ENCODE assay signal across 16 mouse cellular contexts in the genomic region with DNA sequence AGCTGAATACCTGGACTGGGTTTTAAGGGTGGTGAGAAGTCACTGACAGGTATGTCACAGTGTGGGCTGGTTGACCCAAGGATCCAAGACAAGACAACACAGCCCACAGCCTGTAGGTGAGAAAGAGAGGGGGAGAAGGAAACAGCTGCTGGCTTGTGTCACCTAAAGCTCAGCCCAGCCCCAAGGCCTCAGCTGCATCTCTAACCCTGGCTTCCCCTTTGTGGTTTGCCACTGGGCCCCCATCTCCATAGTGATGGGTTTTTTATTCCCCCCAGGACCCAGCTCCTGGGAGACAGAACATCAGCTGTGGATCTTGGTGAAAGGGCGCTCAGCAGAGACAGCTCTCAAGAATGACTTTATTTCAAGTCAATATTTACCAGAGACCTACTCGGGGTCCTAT. TPM values are rescaled to one million over a fixed set of nuclear protein-coding genes. Genes with fewer than 3 reads are reported as not detected.
"Had no signal": no experiment of that assay in that cellular context is flagged by ENCODE, and none has a peak within 500 bp of the region (broad histone marks: within the 10 kb centered on the region; RNA-seq: fewer than 3 reads in every experiment).

No protein-coding gene starts in this region.

- H3K4me2 ChIP-seq: limb, embryonic 13.5 days; midbrain, embryonic 13.5 days had no signal

- H3K27me3 ChIP-seq: limb, embryonic 13.5 days; megakaryocyte, embryonic 14.5 days; midbrain, embryonic 13.5 days had no signal

- H3K9me3 ChIP-seq: limb, embryonic 13.5 days; midbrain, embryonic 13.5 days had no signal

- ATAC-seq: intestine, embryonic 16.5 days; lung, postnatal 0 days; midbrain, embryonic 13.5 days had no signal

- H3K27ac ChIP-seq: layer of hippocampus, adult 2 months; limb, embryonic 13.5 days; liver, embryonic 14.5 days; midbrain, embryonic 13.5 days had no signal

- H3K36me3 ChIP-seq: limb, embryonic 13.5 days; midbrain, embryonic 13.5 days had no signal

- DNase-seq: kidney, adult 2 months; kidney, postnatal 4 days; left cerebral cortex, postnatal 4 days; lung, adult 2 months; lung, postnatal 36 days; retina, postnatal 1 day; right cerebral cortex, postnatal 4 days; spleen, adult 18-20 months had no signal

- H3K4me1 ChIP-seq: megakaryocyte, embryonic 14.5 days had no signal

- H3K4me3 ChIP-seq: layer of hippocampus, adult 2 months; limb, embryonic 13.5 days; megakaryocyte, embryonic 14.5 days; midbrain, embryonic 13.5 days had no signal

- H3K9ac ChIP-seq: limb, embryonic 13.5 days; liver, embryonic 14.5 days; midbrain, embryonic 13.5 days had no signal

RNA-seq across cellular contexts. Expression of a gene that starts 57.2 kb away (rescaled TPM):
- total RNA-seq: neutrophil, adult 5-6 weeks had no signal
